Mouse (Mus musculus): ENCODE results near the gene Ugt1a2.

- TF ChIP-seq CTCF (IDR thresholded peaks at IDR 0.05; ENCODE audit: low read depth) (no peak), EP300 (IDR thresholded peaks at IDR 0.05; ENCODE audit: low read depth) (no peak)
Observed at GRCm38 (mm10) chr1:88243861-88244260, 43.5 kb downstream of the Ugt1a2 start.

Measured in liver, postnatal 0 days (tissue).